Mouse (Mus musculus) fat pad, adult 2 months (tissue): ENCODE results near the gene Syne2.

Experiments
- DNase-seq: peaks from one replicate; pipeline ENCODE4 v3.0.0-alpha.2; 2011; ENCODE audit warnings: low read depth, low spot score; ENCODE audit errors: extremely low read depth

The Syne2 gene

GRCm38 (mm10) chr12:75860843-75861242 is 42.9 kb downstream of the Syne2 start:
- no peak for DNase-seq

- DNase-seq, result no peak
Measured at GRCm38 (mm10) chr12:75865166-75865565, 47.2 kb downstream of the Syne2 start.

- DNase-seq, result peak; percentile 55
Measured at GRCm38 (mm10) chr12:75866419-75867373, 48.8 kb downstream of the Syne2 start.

GRCm38 (mm10) chr12:75873546-75874235 is 55.8 kb downstream of the Syne2 start:
- no peak for DNase-seq

- no peak for DNase-seq
Measured at GRCm38 (mm10) chr12:75874287-75874994, 56.5 kb downstream of the Syne2 start.

- DNase-seq, result peak; percentile 74
Measured at GRCm38 (mm10) chr12:75879636-75880317, 61.8 kb downstream of the Syne2 start.

- DNase-seq, result no peak
Measured at GRCm38 (mm10) chr12:75881554-75881953, 63.6 kb downstream of the Syne2 start.

- no peak for DNase-seq
Measured at GRCm38 (mm10) chr12:75886161-75886560, 68.2 kb downstream of the Syne2 start.

GRCm38 (mm10) chr12:75886946-75887345 is 69.0 kb downstream of the Syne2 start:
- DNase-seq, result no peak

GRCm38 (mm10) chr12:75888721-75889120 is 70.8 kb downstream of the Syne2 start:
- DNase-seq, result no peak

- no peak for DNase-seq
Measured at GRCm38 (mm10) chr12:75891206-75891605, 73.3 kb downstream of the Syne2 start.

GRCm38 (mm10) chr12:75893392-75893791 is 75.5 kb downstream of the Syne2 start:
- no peak for DNase-seq

- DNase-seq, result no peak
Measured at GRCm38 (mm10) chr12:75894316-75894997, 76.5 kb downstream of the Syne2 start.

- no peak for DNase-seq
Measured at GRCm38 (mm10) chr12:75894998-75895331, 77.0 kb downstream of the Syne2 start.

- DNase-seq, result no peak
Measured at GRCm38 (mm10) chr12:75897793-75898192, 79.9 kb downstream of the Syne2 start.

GRCm38 (mm10) chr12:75901721-75902120 is 83.8 kb downstream of the Syne2 start:
- no peak for DNase-seq

GRCm38 (mm10) chr12:75904068-75904467 is 86.1 kb downstream of the Syne2 start:
- DNase-seq, result no peak

GRCm38 (mm10) chr12:75905304-75905703 is 87.4 kb downstream of the Syne2 start:
- no peak for DNase-seq

- no peak for DNase-seq
Measured at GRCm38 (mm10) chr12:75908466-75908865, 90.5 kb downstream of the Syne2 start.

GRCm38 (mm10) chr12:75915694-75916093 is 97.8 kb downstream of the Syne2 start:
- DNase-seq, result no peak
